ENCODE assay signal across 9 mouse cellular contexts in genomic region chr15:89181561-89182270, GRCm38 (mm10). TPM values are rescaled to one million over a fixed set of nuclear protein-coding genes. Genes with fewer than 3 reads are reported as not detected.
A peak's percentile ranks its signal among the peaks of the same experiment; 100 is the strongest.
DNase-seq lines count a peak whose midpoint lies in the region; ATAC-seq lines count a peak whose summit lies in the region.
"Had no signal": no experiment of that assay in that cellular context is flagged by ENCODE, and none has a peak within 500 bp of the region (broad histone marks: within the 10 kb centered on the region; RNA-seq: fewer than 3 reads in every experiment).

No protein-coding gene starts in this region.

- H3K27me3 ChIP-seq in megakaryocyte, embryonic 14.5 days (replicated peaks), result peaks cover 55% of the 10 kb centered on the region
- H3K27me3 ChIP-seq in limb, embryonic 10.5 days (ENCODE audit: low read depth, poor library complexity, severe bottlenecking), result no peaks in the 10 kb centered on the region
- H3K27me3 ChIP-seq in stomach, embryonic 15.5 days (replicated peaks), result no peaks in the 10 kb centered on the region

- no peak overlapping the region for H3K9ac ChIP-seq in stomach, embryonic 15.5 days

- WGBS in limb, embryonic 10.5 days, result 78% methylated on average over 10 of the region's 10 CpGs
- WGBS in stomach, embryonic 15.5 days, result 61% methylated on average over 10 of the region's 10 CpGs

- H3K4me1 ChIP-seq in megakaryocyte, embryonic 14.5 days, result peaks cover 83% of the 10 kb centered on the region
- H3K4me1 ChIP-seq in limb, embryonic 10.5 days, result peaks cover 68% of the 10 kb centered on the region
- H3K4me1 ChIP-seq in stomach, embryonic 15.5 days, result peaks cover 44% of the 10 kb centered on the region

- ATAC-seq in megakaryocyte, adult 5-6 weeks (ENCODE audit: poor library complexity, severe bottlenecking), result no peak
- ATAC-seq in stomach, embryonic 15.5 days (ENCODE audit: insufficient read depth, low FRiP score, low read depth), result no peak

- peak overlapping the region; percentile 72 for H3K4me3 ChIP-seq in megakaryocyte, embryonic 14.5 days (replicated peaks)
- H3K4me3 ChIP-seq in limb, embryonic 10.5 days, result peak overlapping the region; percentile 93
- no peak overlapping the region for H3K4me3 ChIP-seq in stomach, embryonic 15.5 days (replicated peaks)

- peaks cover 18% of the 10 kb centered on the region for H3K36me3 ChIP-seq in megakaryocyte, embryonic 14.5 days (replicated peaks; ENCODE audit: low read length)
- H3K36me3 ChIP-seq in limb, embryonic 10.5 days, result peaks cover 38% of the 10 kb centered on the region
- H3K36me3 ChIP-seq in stomach, embryonic 15.5 days, result no peaks in the 10 kb centered on the region

- H3K4me2 ChIP-seq in stomach, embryonic 15.5 days, result peak overlapping the region; percentile 92

- DNase-seq in cerebellum, adult 18-20 months, result peak; percentile 27 to 41
- DNase-seq in cerebellum, postnatal 4 days (ENCODE audit: low spot score in 2 of 2), result no peak
- DNase-seq in limb, embryonic 10.5 days (ENCODE audit: low spot score), result no peak
- DNase-seq in adrenal gland, postnatal 25 days, result no peak
- DNase-seq in right cerebral cortex, postnatal 36 days (ENCODE audit: low spot score in 2 of 2), result no peak

- H3K27ac ChIP-seq in limb, embryonic 10.5 days, result peak overlapping the region; percentile 98
- H3K27ac ChIP-seq in stomach, embryonic 15.5 days, result peak overlapping the region; percentile 95

- no peaks in the 10 kb centered on the region for H3K9me3 ChIP-seq in megakaryocyte, embryonic 14.5 days
- no peaks in the 10 kb centered on the region for H3K9me3 ChIP-seq in limb, embryonic 10.5 days (replicated peaks)
- H3K9me3 ChIP-seq in stomach, embryonic 15.5 days, result no peaks in the 10 kb centered on the region

RNA-seq across cellular contexts. Expression of gene Plxnb2, which starts 1.1 kb away (rescaled TPM):
- polyA plus RNA-seq in megakaryocyte, embryonic 14.5 days (2012; ENCODE audit: insufficient read depth, low replicate concordance), result 71.6 and 100 TPM in 2 replicates
- 95.9 and 101 TPM in 2 replicates for total RNA-seq in megakaryocyte, adult 5-6 weeks (2015)
- 111 and 118 TPM in 2 replicates for total RNA-seq in megakaryocyte, adult 5-6 weeks (2017)
- polyA plus RNA-seq in limb, embryonic 10.5 days (2016; fragmentation: Nextera tagmentation; extraction: Ambion mirVana), result 147 and 162 TPM in 2 replicates
- polyA plus RNA-seq in stomach, embryonic 15.5 days (2015; fragmentation: Nextera tagmentation; extraction: Ambion mirVana), result 128 and 129 TPM in 2 replicates
- 121 and 144 TPM in 2 replicates for total RNA-seq in adrenal gland, postnatal 25 days (2021)

RNA-seq across cellular contexts. Expression of gene Dennd6b, which starts 14.6 kb away (rescaled TPM):
- polyA plus RNA-seq in megakaryocyte, embryonic 14.5 days (2012; ENCODE audit: insufficient read depth, low replicate concordance), result 3.6 and 10.0 TPM in 2 replicates
- 0.71 and 1.4 TPM in 2 replicates for total RNA-seq in megakaryocyte, adult 5-6 weeks (2015)
- 0.59 and 0.89 TPM in 2 replicates for total RNA-seq in megakaryocyte, adult 5-6 weeks (2017)
- polyA plus RNA-seq in limb, embryonic 10.5 days (2016; fragmentation: Nextera tagmentation; extraction: Ambion mirVana), result 21.2 and 27.5 TPM in 2 replicates
- polyA plus RNA-seq in stomach, embryonic 15.5 days (2015; fragmentation: Nextera tagmentation; extraction: Ambion mirVana), result 12.5 and 14.9 TPM in 2 replicates
- total RNA-seq in adrenal gland, postnatal 25 days (2021), result 5.7 and 9.1 TPM in 2 replicates

RNA-seq across cellular contexts. Expression of gene Ppp6r2, which starts 29.6 kb away (rescaled TPM):
- polyA plus RNA-seq in megakaryocyte, embryonic 14.5 days (2012; ENCODE audit: insufficient read depth, low replicate concordance), result 20.7 and 31.2 TPM in 2 replicates
- total RNA-seq in megakaryocyte, adult 5-6 weeks (2015), result 10.5 and 13.1 TPM in 2 replicates
- total RNA-seq in megakaryocyte, adult 5-6 weeks (2017), result 11.6 and 12.4 TPM in 2 replicates
- polyA plus RNA-seq in limb, embryonic 10.5 days (2016; fragmentation: Nextera tagmentation; extraction: Ambion mirVana), result 15.4 and 21.2 TPM in 2 replicates
- 25.4 and 28.5 TPM in 2 replicates for polyA plus RNA-seq in stomach, embryonic 15.5 days (2015; fragmentation: Nextera tagmentation; extraction: Ambion mirVana)
- 43.3 and 45.8 TPM in 2 replicates for total RNA-seq in adrenal gland, postnatal 25 days (2021)

RNA-seq across cellular contexts. Expression of gene Mapk11, which starts 32.3 kb away (rescaled TPM):
- 0.29 TPM in 1 of 2 replicates, not detected in the other for polyA plus RNA-seq in megakaryocyte, embryonic 14.5 days (2012; ENCODE audit: insufficient read depth, low replicate concordance)
- total RNA-seq in megakaryocyte, adult 5-6 weeks (2015), result 0.40 and 0.43 TPM in 2 replicates
- total RNA-seq in megakaryocyte, adult 5-6 weeks (2017), result 0.24 and 0.51 TPM in 2 replicates
- polyA plus RNA-seq in limb, embryonic 10.5 days (2016; fragmentation: Nextera tagmentation; extraction: Ambion mirVana), result 20.3 and 21.8 TPM in 2 replicates
- 5.9 and 6.4 TPM in 2 replicates for polyA plus RNA-seq in stomach, embryonic 15.5 days (2015; fragmentation: Nextera tagmentation; extraction: Ambion mirVana)
- 4.1 and 6.1 TPM in 2 replicates for total RNA-seq in adrenal gland, postnatal 25 days (2021)

RNA-seq across cellular contexts. Expression of gene Mapk12, which starts 41.2 kb away (rescaled TPM):
- not detected in 2 replicates for polyA plus RNA-seq in megakaryocyte, embryonic 14.5 days (2012; ENCODE audit: insufficient read depth, low replicate concordance)
- total RNA-seq in megakaryocyte, adult 5-6 weeks (2015), result 0.64 and 0.65 TPM in 2 replicates
- not detected in 2 replicates for total RNA-seq in megakaryocyte, adult 5-6 weeks (2017)
- 21.5 and 26.4 TPM in 2 replicates for polyA plus RNA-seq in limb, embryonic 10.5 days (2016; fragmentation: Nextera tagmentation; extraction: Ambion mirVana)
- 3.8 and 4.7 TPM in 2 replicates for polyA plus RNA-seq in stomach, embryonic 15.5 days (2015; fragmentation: Nextera tagmentation; extraction: Ambion mirVana)
- total RNA-seq in adrenal gland, postnatal 25 days (2021), result 8.1 and 11.3 TPM in 2 replicates
- total RNA-seq: common myeloid progenitor, adult 5-6 weeks had no signal

Comparison
In these comparisons a context has a peak if more than half of its experiments do, and no peak if none do; other contexts are left out.
1. DNase-seq: peak in cerebellum, adult 18-20 months (2 of 2); none in cerebellum, postnatal 4 days (0 of 2), limb, embryonic 10.5 days (single experiment), adrenal gland, postnatal 25 days (single experiment) and right cerebral cortex, postnatal 36 days (0 of 2).